Mouse (Mus musculus): ENCODE data around the gene P2ry14. TPM values are rescaled to one million over a fixed set of nuclear protein-coding genes. Genes with fewer than 3 reads are reported as not detected.

Gene P2ry14
- total and polyA plus RNA-seq, 3 experiments: 0.08 to 0.13 TPM; not detected in 1

- no peak overlapping the region for H3K27ac ChIP-seq (ENCODE audit: control insufficient read depth, low read depth, low read length)
- no peak overlapping the region for H3K9ac ChIP-seq (ENCODE audit: control insufficient read depth, low read depth, low read length, poor library complexity, severe bottlenecking)
- no peak overlapping the region for H3K4me3 ChIP-seq (ENCODE audit: control insufficient read depth in 1 of 2, insufficient read depth in 1 of 2, low read depth in 2 of 2, low read length in 2 of 2)
- H3K79me2 ChIP-seq (ENCODE audit: control insufficient read depth, insufficient read depth, low read length, poor library complexity): no peaks in the 10 kb centered on the region
- peaks cover 6 to 7% of the 10 kb centered on the region in 2 experiments; a peak in 3 of 4 replicates for H3K27me3 ChIP-seq (ENCODE audit: control insufficient read depth in 1 of 2, insufficient read depth in 2 of 2, low read length in 2 of 2)
- no peak for TF ChIP-seq MYB (IDR thresholded peaks at IDR 0.05; ENCODE audit: low read depth, low read length)
- no peak for TF ChIP-seq USF2 (IDR thresholded peaks at IDR 0.05; ENCODE audit: borderline replicate concordance in 1 of 2, insufficient read depth in 1 of 2, low read depth in 1 of 2, low read length in 2 of 2)
- no peaks in the 10 kb centered on the region for H3K4me1 ChIP-seq (ENCODE audit: control insufficient read depth in 1 of 2, insufficient read depth in 2 of 2, low read length in 2 of 2)
- H3K9me3 ChIP-seq (replicated peaks; ENCODE audit: insufficient read depth, low read length): no peaks in the 10 kb centered on the region
- H3K36me3 ChIP-seq (ENCODE audit: control insufficient read depth in 1 of 2, insufficient read depth in 2 of 2, low read length in 2 of 2): no peaks in the 10 kb centered on the region
- DNase-seq (ENCODE audit: low read depth, low spot score): no peak
Measured at GRCm38 (mm10) chr3:59187336-59187735, 33.9 kb upstream of the P2ry14 start.

GRCm38 (mm10) chr3:59185662-59186061, 32.2 kb upstream of the P2ry14 start:
- Histone ChIP-seq H3K4me1 (ENCODE audit: control insufficient read depth in 1 of 2, insufficient read depth in 2 of 2, low read length in 2 of 2) (no peaks in the 10 kb centered on the region; a peak in 1 of 4 replicates), H3K36me3 (ENCODE audit: control insufficient read depth in 1 of 2, insufficient read depth in 2 of 2, low read length in 2 of 2) (no peaks in the 10 kb centered on the region), H3K4me3 (ENCODE audit: control insufficient read depth in 1 of 2, insufficient read depth in 1 of 2, low read depth in 2 of 2, low read length in 2 of 2) (no peak overlapping the region), H3K27me3 (ENCODE audit: control insufficient read depth in 1 of 2, insufficient read depth in 2 of 2, low read length in 2 of 2) (peaks cover 3 to 5% of the 10 kb centered on the region in 2 experiments; a peak in 2 of 4 replicates), H3K79me2 (ENCODE audit: control insufficient read depth, insufficient read depth, low read length, poor library complexity) (no peaks in the 10 kb centered on the region), H3K27ac (ENCODE audit: control insufficient read depth, low read depth, low read length) (no peak overlapping the region), H3K9ac (ENCODE audit: control insufficient read depth, low read depth, low read length, poor library complexity, severe bottlenecking) (no peak overlapping the region), H3K9me3 (replicated peaks; ENCODE audit: insufficient read depth, low read length) (no peaks in the 10 kb centered on the region)
- no peak for DNase-seq (ENCODE audit: low read depth, low spot score)
- TF ChIP-seq ZKSCAN1 (IDR thresholded peaks at IDR 0.05; ENCODE audit: low read depth, low read length): no peak
- no peak for TF ChIP-seq KAT2A (conservative IDR thresholded peaks at IDR 0.05; ENCODE audit: low read depth, low read length)
- TF ChIP-seq E2F4 (IDR thresholded peaks at IDR 0.05; ENCODE audit: borderline replicate concordance, low read depth, low read length): no peak
- TF ChIP-seq POLR2AphosphoS2 (IDR thresholded peaks at IDR 0.05; ENCODE audit: low read length): no peak
- TF ChIP-seq POLR2A (IDR thresholded peaks at IDR 0.05; ENCODE audit: control insufficient read depth in 1 of 2, insufficient read depth in 1 of 2, low read depth in 1 of 2, low read length in 2 of 2, poor library complexity in 1 of 2): no peak
- TF ChIP-seq MAFK (IDR thresholded peaks at IDR 0.05; ENCODE audit: borderline replicate concordance, low read depth, low read length): no peak
- no peak for TF ChIP-seq POLR2AphosphoS5 (IDR thresholded peaks at IDR 0.05; ENCODE audit: borderline replicate concordance, low read depth, low read length)
- no peak for TF ChIP-seq NELFE (IDR thresholded peaks at IDR 0.05; ENCODE audit: low read depth, low read length)
- TF ChIP-seq CHD1 (IDR thresholded peaks at IDR 0.05; ENCODE audit: low read depth, low read length): no peak
- no peak for TF ChIP-seq MXI1 (IDR thresholded peaks at IDR 0.05; ENCODE audit: low read depth, low read length)
- TF ChIP-seq ZC3H11A (IDR thresholded peaks at IDR 0.05; ENCODE audit: low read depth, low read length): no peak

- no peak overlapping the region for H3K27ac ChIP-seq (ENCODE audit: control insufficient read depth, low read depth, low read length)
- no peaks in the 10 kb centered on the region for H3K79me2 ChIP-seq (ENCODE audit: control insufficient read depth, insufficient read depth, low read length, poor library complexity)
- no peaks in the 10 kb centered on the region; a peak in 1 of 4 replicates for H3K4me1 ChIP-seq (ENCODE audit: control insufficient read depth in 1 of 2, insufficient read depth in 2 of 2, low read length in 2 of 2)
- TF ChIP-seq ZNF384 (IDR thresholded peaks at IDR 0.05; ENCODE audit: low read depth, low read length): no peak
- TF ChIP-seq CTCF (IDR thresholded peaks at IDR 0.05 in 2 of 3, conservative IDR thresholded peaks at IDR 0.05 in 1 of 3; ENCODE audit: control insufficient read depth in 1 of 3, insufficient read depth in 1 of 3, low read depth in 2 of 3, low read length in 3 of 3, poor library complexity in 1 of 3, severe bottlenecking in 1 of 3): no peak
- no peak for TF ChIP-seq E2F4 (IDR thresholded peaks at IDR 0.05; ENCODE audit: borderline replicate concordance, low read depth, low read length)
- TF ChIP-seq SMC3 (IDR thresholded peaks at IDR 0.05; ENCODE audit: low read depth, low read length): no peak
- no peak for TF ChIP-seq USF1 (IDR thresholded peaks at IDR 0.05; ENCODE audit: low read depth, low read length)
- TF ChIP-seq EP300 (IDR thresholded peaks at IDR 0.05; ENCODE audit: low read depth in 1 of 2, low read length in 2 of 2): no peak
- TF ChIP-seq KAT2A (conservative IDR thresholded peaks at IDR 0.05; ENCODE audit: low read depth, low read length): no peak
- TF ChIP-seq GABPA (IDR thresholded peaks at IDR 0.05; ENCODE audit: low read depth, low read length): no peak
- TF ChIP-seq MAZ (IDR thresholded peaks at IDR 0.05; ENCODE audit: low read depth, low read length): no peak
- TF ChIP-seq POLR2AphosphoS5 (IDR thresholded peaks at IDR 0.05; ENCODE audit: borderline replicate concordance, low read depth, low read length): no peak
- TF ChIP-seq TCF12 (IDR thresholded peaks at IDR 0.05; ENCODE audit: low read depth, low read length): no peak
- no peak for TF ChIP-seq ZMIZ1 (IDR thresholded peaks at IDR 0.05; ENCODE audit: low read depth, low read length)
- TF ChIP-seq MAX (IDR thresholded peaks at IDR 0.05; ENCODE audit: low read length): no peak
- no peak for TF ChIP-seq CHD2 (IDR thresholded peaks at IDR 0.05; ENCODE audit: low read length)
- no peak for TF ChIP-seq UBTF (IDR thresholded peaks at IDR 0.05; ENCODE audit: borderline replicate concordance, insufficient read depth, low read depth, low read length)
- no peak for TF ChIP-seq CHD1 (IDR thresholded peaks at IDR 0.05; ENCODE audit: low read depth, low read length)
- no peak for DNase-seq (ENCODE audit: low read depth, low spot score)
- no peak overlapping the region for H3K4me3 ChIP-seq (ENCODE audit: control insufficient read depth in 1 of 2, insufficient read depth in 1 of 2, low read depth in 2 of 2, low read length in 2 of 2)
- peaks cover 2 to 4% of the 10 kb centered on the region in 2 experiments; a peak in 2 of 4 replicates for H3K27me3 ChIP-seq (ENCODE audit: control insufficient read depth in 1 of 2, insufficient read depth in 2 of 2, low read length in 2 of 2)
- H3K9me3 ChIP-seq (replicated peaks; ENCODE audit: insufficient read depth, low read length): no peaks in the 10 kb centered on the region
- no peak overlapping the region for H3K9ac ChIP-seq (ENCODE audit: control insufficient read depth, low read depth, low read length, poor library complexity, severe bottlenecking)
- no peaks in the 10 kb centered on the region for H3K36me3 ChIP-seq (ENCODE audit: control insufficient read depth in 1 of 2, insufficient read depth in 2 of 2, low read length in 2 of 2)
Measured at GRCm38 (mm10) chr3:59182129-59182528, 28.7 kb upstream of the P2ry14 start.
